8 mouse cellular contexts compared by ENCODE assay signal in the genomic region with DNA sequence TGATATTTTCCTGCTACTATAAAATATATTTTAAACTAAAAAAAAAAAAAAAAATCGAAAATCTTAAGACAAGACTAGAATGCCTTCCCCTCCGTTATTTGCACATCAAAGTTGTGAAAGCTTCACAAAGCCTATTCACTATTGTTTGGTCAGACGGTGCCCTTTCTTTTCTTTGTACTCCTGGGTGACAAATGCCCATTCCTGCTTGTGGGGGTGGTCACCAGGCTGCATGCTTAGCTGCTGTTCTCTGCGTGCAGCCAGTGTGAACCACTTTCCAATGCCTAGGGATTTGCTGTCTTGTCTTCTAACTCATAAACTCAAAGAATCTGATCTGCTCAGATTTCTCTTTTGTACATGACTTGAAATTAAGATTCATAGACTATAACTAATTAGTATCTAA. TPM values are rescaled to one million over a fixed set of nuclear protein-coding genes. Genes with fewer than 3 reads are reported as not detected.
A peak's percentile ranks its signal among the peaks of the same experiment; 100 is the strongest.
DNase-seq lines count a peak whose midpoint lies in the region; ATAC-seq and TF ChIP-seq lines count a peak whose summit lies in the region.

No protein-coding gene starts in this region.

- H3K4me3 ChIP-seq in intestine, postnatal 0 days (ENCODE audit: low read depth, low read length) = no peak overlapping the region
- no peak overlapping the region for H3K4me3 ChIP-seq in intestine, embryonic 16.5 days (ENCODE audit: low read length)
- peak overlapping the region; percentile 61 for H3K4me3 ChIP-seq in brown adipose tissue, adult 24 weeks (ENCODE audit: insufficient read depth, low read depth, low read length)
- H3K4me3 ChIP-seq in forebrain, embryonic 10.5 days = peak overlapping the region; percentile 65
- peak overlapping the region; percentile 71 for H3K4me3 ChIP-seq in midbrain, embryonic 10.5 days

- ATAC-seq in intestine, postnatal 0 days = no peak
- ATAC-seq in intestine, embryonic 16.5 days = no peak

- 0 out of 2 replicates have a peak overlapping the region, but pooled peaks have one; percentile 17 for H3K4me2 ChIP-seq in intestine, postnatal 0 days (replicated peaks; ENCODE audit: low read depth)
- H3K4me2 ChIP-seq in intestine, embryonic 16.5 days (ENCODE audit: low read depth, low read length) = no peak overlapping the region

- no peak for TF ChIP-seq CTCF in intestine, postnatal 0 days (IDR thresholded peaks at IDR 0.05; ENCODE audit: low read depth)

- DNase-seq in forebrain, embryonic 10.5 days (ENCODE audit: extremely low spot score, low spot score) = peak; percentile 43
- peak; percentile 70 for DNase-seq in midbrain, embryonic 10.5 days (ENCODE audit: low spot score)
- no peak for DNase-seq in urinary bladder, postnatal 4 days (ENCODE audit: low spot score in 2 of 2)
- no peak for DNase-seq in urinary bladder, postnatal 25 days (ENCODE audit: low spot score)
- no peak for DNase-seq in gastrocnemius, postnatal 14 days

- H3K4me1 ChIP-seq in intestine, postnatal 0 days (replicated peaks; ENCODE audit: control insufficient read depth, insufficient read depth, low read length) = no peaks in the 10 kb centered on the region
- H3K4me1 ChIP-seq in intestine, embryonic 16.5 days (ENCODE audit: control insufficient read depth, insufficient read depth, low read length) = peaks cover 5% of the 10 kb centered on the region; the same call in 1 of the 2 replicates
- H3K4me1 ChIP-seq in brown adipose tissue, adult 24 weeks (ENCODE audit: control insufficient read depth, insufficient read depth, insufficient read length, low read length) = peaks cover 3% of the 10 kb centered on the region
- peaks cover 56% of the 10 kb centered on the region for H3K4me1 ChIP-seq in forebrain, embryonic 10.5 days
- H3K4me1 ChIP-seq in midbrain, embryonic 10.5 days = peaks cover 46% of the 10 kb centered on the region

- no peak overlapping the region for H3K27ac ChIP-seq in intestine, postnatal 0 days (ENCODE audit: low read depth, low read length)
- H3K27ac ChIP-seq in intestine, embryonic 16.5 days (ENCODE audit: low read length) = no peak overlapping the region
- H3K27ac ChIP-seq in brown adipose tissue, adult 24 weeks (replicated peaks; ENCODE audit: low read depth, low read length) = peak overlapping the region; percentile 64
- peak overlapping the region; percentile 92 for H3K27ac ChIP-seq in forebrain, embryonic 10.5 days
- peak overlapping the region; percentile 97 for H3K27ac ChIP-seq in midbrain, embryonic 10.5 days (replicated peaks)

- intact Hi-C loops in gastrocnemius, postnatal 14 days (cut with DNase I; ENCODE audit: low total_unique reads) = no loop called here

- no peak overlapping the region for H3K9ac ChIP-seq in intestine, postnatal 0 days (ENCODE audit: low read depth, low read length)
- no peak overlapping the region for H3K9ac ChIP-seq in intestine, embryonic 16.5 days (ENCODE audit: low read depth, low read length)

- WGBS in intestine, postnatal 0 days = 41% methylated on average over 4 of the region's 4 CpGs
- WGBS in intestine, embryonic 16.5 days = 32% methylated on average over 4 of the region's 4 CpGs
- 7% methylated on average over 4 of the region's 4 CpGs for WGBS in forebrain, embryonic 10.5 days
- WGBS in midbrain, embryonic 10.5 days = 7% methylated on average over 4 of the region's 4 CpGs

- no peaks in the 10 kb centered on the region for H3K27me3 ChIP-seq in intestine, postnatal 0 days (replicated peaks; ENCODE audit: control insufficient read depth, insufficient read depth, low read length)
- H3K27me3 ChIP-seq in intestine, embryonic 16.5 days (replicated peaks; ENCODE audit: control insufficient read depth, insufficient read depth, low read length) = no peaks in the 10 kb centered on the region
- no peaks in the 10 kb centered on the region for H3K27me3 ChIP-seq in forebrain, embryonic 10.5 days (ENCODE audit: poor library complexity, severe bottlenecking)
- no peaks in the 10 kb centered on the region for H3K27me3 ChIP-seq in midbrain, embryonic 10.5 days (ENCODE audit: low read depth, poor library complexity, severe bottlenecking)

- H3K36me3 ChIP-seq in intestine, postnatal 0 days (ENCODE audit: control insufficient read depth, insufficient read depth) = peaks cover 12% of the 10 kb centered on the region
- no peaks in the 10 kb centered on the region for H3K36me3 ChIP-seq in intestine, embryonic 16.5 days (ENCODE audit: control insufficient read depth, insufficient read depth, low read length)
- H3K36me3 ChIP-seq in forebrain, embryonic 10.5 days (replicated peaks) = peaks cover 24% of the 10 kb centered on the region
- peaks cover 24% of the 10 kb centered on the region for H3K36me3 ChIP-seq in midbrain, embryonic 10.5 days

- H3K9me3 ChIP-seq in intestine, postnatal 0 days (ENCODE audit: control insufficient read depth) = no peaks in the 10 kb centered on the region
- no peaks in the 10 kb centered on the region for H3K9me3 ChIP-seq in intestine, embryonic 16.5 days (ENCODE audit: control insufficient read depth, low read length)
- H3K9me3 ChIP-seq in forebrain, embryonic 10.5 days = no peaks in the 10 kb centered on the region
- no peaks in the 10 kb centered on the region for H3K9me3 ChIP-seq in midbrain, embryonic 10.5 days (replicated peaks)

RNA-seq across cellular contexts. Expression of gene Spag9, which starts 49.1 kb away (rescaled TPM):
- polyA plus RNA-seq in intestine, postnatal 0 days (2015; fragmentation: Nextera tagmentation; extraction: Ambion mirVana) = 64.1 and 72.3 TPM in 2 replicates
- polyA plus RNA-seq in intestine, embryonic 16.5 days (2015; fragmentation: Nextera tagmentation; extraction: Ambion mirVana) = 17.8 and 23.4 TPM in 2 replicates
- 39.2 and 45.7 TPM in 2 replicates for polyA plus RNA-seq in brown adipose tissue, adult 24 weeks (2012; ENCODE audit: insufficient read depth, insufficient read length, missing spikeins)
- polyA plus RNA-seq in forebrain, embryonic 10.5 days (2016; fragmentation: Nextera tagmentation; extraction: Ambion mirVana) = 51.3 and 51.5 TPM in 2 replicates
- 61.9 and 81.6 TPM in 2 replicates for polyA plus RNA-seq in midbrain, embryonic 10.5 days (2016; fragmentation: Nextera tagmentation; extraction: Ambion mirVana)
- 100 to 1,000 TPM; 120 to 123 TPM for total RNA-seq in gastrocnemius, postnatal 14 days (2021)

Comparison
In these comparisons a context has a peak if more than half of its experiments do, and no peak if none do; other contexts are left out.
1. H3K27ac ChIP-seq: peak in brown adipose tissue, adult 24 weeks (single experiment), forebrain, embryonic 10.5 days (single experiment) and midbrain, embryonic 10.5 days (single experiment); none in intestine, postnatal 0 days (single experiment) and intestine, embryonic 16.5 days (single experiment).
2. H3K4me3 ChIP-seq: peak in brown adipose tissue, adult 24 weeks (single experiment), forebrain, embryonic 10.5 days (single experiment) and midbrain, embryonic 10.5 days (single experiment); none in intestine, postnatal 0 days (single experiment) and intestine, embryonic 16.5 days (single experiment).
3. DNase-seq: peak in forebrain, embryonic 10.5 days (single experiment) and midbrain, embryonic 10.5 days (single experiment); none in urinary bladder, postnatal 4 days (0 of 2), urinary bladder, postnatal 25 days (single experiment) and gastrocnemius, postnatal 14 days (single experiment).